27 mouse cellular contexts compared by ENCODE assay signal in genomic region chr10:13808291-13808690, GRCm38 (mm10).
DNase-seq lines count a peak whose midpoint lies in the region; ATAC-seq and TF ChIP-seq lines count a peak whose summit lies in the region.
"Had no signal": no experiment of that assay in that cellular context is flagged by ENCODE, and none has a peak within 500 bp of the region (broad histone marks: within the 10 kb centered on the region; RNA-seq: fewer than 3 reads in every experiment).

No protein-coding gene starts in this region.

- H3K4me3 ChIP-seq in layer of hippocampus, adult 2 months = no peak overlapping the region
- no peak overlapping the region for H3K4me3 ChIP-seq in forebrain, embryonic 16.5 days (replicated peaks; ENCODE audit: low read length)
- H3K4me3 ChIP-seq: erythroblast, embryonic 14.5 days; hindbrain, embryonic 13.5 days; limb, embryonic 12.5 days; liver, embryonic 12.5 days; midbrain, embryonic 15.5 days; myocyte; neural tube, embryonic 15.5 days; stomach, embryonic 15.5 days had no signal

- no peaks in the 10 kb centered on the region for H3K9me3 ChIP-seq in forebrain, embryonic 16.5 days (ENCODE audit: control insufficient read depth, low read length)
- H3K9me3 ChIP-seq: hindbrain, embryonic 13.5 days; limb, embryonic 12.5 days; liver, embryonic 12.5 days; midbrain, embryonic 15.5 days; neural tube, embryonic 15.5 days; stomach, embryonic 15.5 days had no signal

- no peak overlapping the region for H3K4me2 ChIP-seq in forebrain, embryonic 16.5 days (ENCODE audit: low read length)
- H3K4me2 ChIP-seq: hindbrain, embryonic 13.5 days; limb, embryonic 12.5 days; liver, embryonic 12.5 days; midbrain, embryonic 15.5 days; neural tube, embryonic 15.5 days; stomach, embryonic 15.5 days had no signal

- no peak overlapping the region for H3K9ac ChIP-seq in forebrain, embryonic 16.5 days (replicated peaks; ENCODE audit: low read depth, low read length)
- H3K9ac ChIP-seq: hindbrain, embryonic 13.5 days; limb, embryonic 12.5 days; liver, embryonic 12.5 days; midbrain, embryonic 15.5 days; neural tube, embryonic 15.5 days; stomach, embryonic 15.5 days had no signal

- TF ChIP-seq CTCF in layer of hippocampus, adult 2 months (conservative IDR thresholded peaks at IDR 0.05) = no peak

- peak overlapping the region; percentile 32; the same call in 1 of the 2 replicates for H3K27ac ChIP-seq in layer of hippocampus, adult 2 months
- H3K27ac ChIP-seq in forebrain, embryonic 16.5 days (ENCODE audit: low read length) = no peak overlapping the region
- H3K27ac ChIP-seq: hindbrain, embryonic 13.5 days; limb, embryonic 12.5 days; liver, embryonic 12.5 days; midbrain, embryonic 15.5 days; neural tube, embryonic 15.5 days; stomach, embryonic 15.5 days had no signal

- ATAC-seq in forebrain, embryonic 16.5 days = no peak
- ATAC-seq: CD4-positive, CD25-positive, alpha-beta regulatory T cell, adult 4 months; forebrain, embryonic 14.5 days; liver, embryonic 12.5 days; midbrain, embryonic 15.5 days; Patski had no signal

- H3K4me1 ChIP-seq in forebrain, embryonic 16.5 days (replicated peaks; ENCODE audit: control insufficient read depth, insufficient read depth, low read length) = no peaks in the 10 kb centered on the region
- H3K4me1 ChIP-seq: hindbrain, embryonic 13.5 days; limb, embryonic 12.5 days; liver, embryonic 12.5 days; midbrain, embryonic 15.5 days; stomach, embryonic 15.5 days had no signal

- H3K27me3 ChIP-seq in forebrain, embryonic 16.5 days (replicated peaks; ENCODE audit: control insufficient read depth, insufficient read depth, low read length) = no peaks in the 10 kb centered on the region
- H3K27me3 ChIP-seq: hindbrain, embryonic 13.5 days; limb, embryonic 12.5 days; liver, embryonic 12.5 days; midbrain, embryonic 15.5 days; neural tube, embryonic 15.5 days; Patski; stomach, embryonic 15.5 days had no signal

- peak; percentile 65 for DNase-seq in gastrocnemius, adult 18-20 months (ENCODE audit: low spot score)
- no peak for DNase-seq in gastrocnemius, postnatal 4 days (ENCODE audit: low spot score in 2 of 2)
- no peak for DNase-seq in layer of hippocampus, adult 2 months (ENCODE audit: low spot score in 2 of 2)
- DNase-seq in layer of hippocampus, adult 18-20 months (ENCODE audit: low spot score in 2 of 2) = no peak
- DNase-seq in cerebellum, postnatal 14 days = peak; percentile 71 to 78
- DNase-seq in heart, postnatal 10 days = peak; percentile 34 to 50
- DNase-seq in frontal cortex, postnatal 14 days (ENCODE audit: low spot score in 2 of 2) = no peak
- DNase-seq: adrenal gland, adult 8-10 months; kidney, adult 9 months; kidney, postnatal 25 days; layer of hippocampus, adult 9-11 months; lung, adult 2 months; lung, postnatal 36 days; right cerebral cortex, postnatal 14 days; thymus, adult 2 months had no signal

- WGBS in forebrain, embryonic 16.5 days = 86% methylated on average over 1 of the region's 1 CpGs

- H3K36me3 ChIP-seq in forebrain, embryonic 16.5 days (ENCODE audit: control insufficient read depth, insufficient read depth) = no peaks in the 10 kb centered on the region
- H3K36me3 ChIP-seq: limb, embryonic 12.5 days; liver, embryonic 12.5 days; midbrain, embryonic 15.5 days; neural tube, embryonic 15.5 days; stomach, embryonic 15.5 days had no signal

- intact Hi-C loops in heart, postnatal 10 days (cut with DNase I) = loop anchor here (5.0 kb wide), 1 partner anchor 546 kb away; no protein-coding TSS in a partner anchor

Comparison
In these comparisons a context has a peak if more than half of its experiments do, and no peak if none do; other contexts are left out.
1. DNase-seq: peak in gastrocnemius, adult 18-20 months (single experiment), cerebellum, postnatal 14 days (2 of 2) and heart, postnatal 10 days (2 of 2); none in gastrocnemius, postnatal 4 days (0 of 2), layer of hippocampus, adult 2 months (0 of 2), layer of hippocampus, adult 18-20 months (0 of 2) and frontal cortex, postnatal 14 days (0 of 2).